Mouse (Mus musculus) MEL (cell line): ENCODE measurements around the gene Tbk1.

Experiments
- CTCF ChIP-seq, 3 experiments: IDR thresholded peaks in 2 of 3; conservative IDR thresholded peaks in 1 of 3; 2 replicates each; pipeline ENCODE4 v1.5.1; 2011 to 2012; ENCODE audit warnings: low read length in 3 of 3, low read depth in 2 of 3, mild to moderate bottlenecking in 2 of 3, improper control_type of control experiment in 1 of 3, inconsistent platforms in 1 of 3, mixed read lengths in 1 of 3, moderate library complexity in 1 of 3; ENCODE audit not compliant: control insufficient read depth in 1 of 3, insufficient read depth in 1 of 3, poor library complexity in 1 of 3, severe bottlenecking in 1 of 3
- EP300 ChIP-seq, 2 experiments: IDR thresholded peaks; 2 replicates each; pipeline ENCODE4 v1.6.1; 2011; ENCODE audit warnings: improper control_type of control experiment in 2 of 2, low read length in 2 of 2, low read depth in 1 of 2, mild to moderate bottlenecking in 1 of 2
- MYC ChIP-seq: IDR thresholded peaks from 2 replicates; pipeline ENCODE4 v1.6.1; 2011; ENCODE audit warnings: low read depth, mild to moderate bottlenecking, low read length, improper control_type of control experiment, moderate library complexity
- POLR2A ChIP-seq, 2 experiments: IDR thresholded peaks; 2 replicates each; pipeline ENCODE4 v1.6.1; 2011 to 2012; ENCODE audit warnings: low read length in 2 of 2, mild to moderate bottlenecking in 2 of 2, control low read depth in 1 of 2, improper control_type of control experiment in 1 of 2, low read depth in 1 of 2, moderate library complexity in 1 of 2; ENCODE audit not compliant: control insufficient read depth in 1 of 2, insufficient read depth in 1 of 2, poor library complexity in 1 of 2
- USF1 ChIP-seq: IDR thresholded peaks from 2 replicates; pipeline ENCODE4 v1.6.1; 2014; ENCODE audit warnings: low read depth, mild to moderate bottlenecking, inconsistent platforms, low read length, improper control_type of control experiment, moderate library complexity

GRCm38 (mm10) chr10:121636276-121636675 is 49.7 kb upstream of the Tbk1 start:
- TF ChIP-seq EP300 (IDR thresholded peaks at IDR 0.05; ENCODE audit: low read depth in 1 of 2, low read length in 2 of 2): no peak
- no peak for TF ChIP-seq POLR2A (IDR thresholded peaks at IDR 0.05; ENCODE audit: control insufficient read depth in 1 of 2, insufficient read depth in 1 of 2, low read depth in 1 of 2, low read length in 2 of 2, poor library complexity in 1 of 2)
- no peak for TF ChIP-seq USF1
- TF ChIP-seq MYC: no peak
- TF ChIP-seq CTCF (IDR thresholded peaks at IDR 0.05 in 2 of 3, conservative IDR thresholded peaks at IDR 0.05 in 1 of 3; ENCODE audit: control insufficient read depth in 1 of 3, insufficient read depth in 1 of 3, low read depth in 2 of 3, low read length in 3 of 3, poor library complexity in 1 of 3, severe bottlenecking in 1 of 3): no peak
